Mouse (Mus musculus) left cerebral cortex, adult 2 months (tissue): ENCODE measurements around the gene Piga. TPM values are rescaled to one million over a fixed set of nuclear protein-coding genes. Genes with fewer than 3 reads are reported as not detected.

ENCODE experiments used
- DNase-seq, 2 experiments: peaks; one replicate each; pipeline ENCODE4 v3.0.0; 2021 to 2022; ENCODE audit warnings: low spot score in 2 of 2, mixed read lengths in 1 of 2; ENCODE audit errors: extremely low spot score in 1 of 2
- H3K27ac ChIP-seq: fragments of 200-600 bp; 2 replicates; pipeline ENCODE4 v1.8.1; 2022
- H3K4me3 ChIP-seq: fragments of 200-600 bp; 2 replicates; pipeline ENCODE4 v1.8.1; 2022
- CTCF ChIP-seq: fragments of 200-600 bp; IDR thresholded peaks from 2 replicates; pipeline ENCODE4 v1.8.1; 2022; ENCODE audit warnings: antibody characterized with exemption, mild to moderate bottlenecking, moderate library complexity
- intact Hi-C: fragments of 180-260 bp; cut with DNase I; formaldehyde crosslinking; loops from one replicate; pipeline ENCODE4 v1.15.1; 2025
- total RNA-seq, 2 experiments: library from RNA; stranded (reverse); gene quantifications; 2 replicates each; pipeline ENCODE4 v1.2.3; 2021

The Piga gene
- total RNA-seq, 2 experiments from 2014 or later, result 5.3 to 5.5 TPM

DNA sequence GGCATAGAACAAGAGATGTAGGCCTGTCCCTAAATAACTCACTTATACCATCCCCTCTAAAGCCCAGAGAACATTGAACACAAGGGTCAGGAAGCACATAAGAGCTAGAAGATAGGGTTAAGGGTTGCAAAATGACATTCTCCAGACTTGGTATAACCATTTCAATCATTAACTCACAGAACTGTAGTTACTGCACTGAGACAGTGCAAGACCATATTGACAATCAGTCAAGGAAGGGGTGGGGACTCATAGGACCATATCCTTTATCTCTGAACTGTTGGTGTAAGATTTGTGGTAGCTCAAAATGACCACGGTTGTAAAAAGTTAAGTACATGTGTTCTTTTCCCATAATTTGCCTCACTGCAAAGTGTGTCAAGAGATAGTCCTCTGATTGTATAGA lies 9.0 kb upstream of the Piga start:
- TF ChIP-seq CTCF, result no peak
- DNase-seq, result no peak
- no peak overlapping the region for H3K4me3 ChIP-seq
- H3K27ac ChIP-seq, result no peak overlapping the region
- intact Hi-C loops, result no loop called here

DNA sequence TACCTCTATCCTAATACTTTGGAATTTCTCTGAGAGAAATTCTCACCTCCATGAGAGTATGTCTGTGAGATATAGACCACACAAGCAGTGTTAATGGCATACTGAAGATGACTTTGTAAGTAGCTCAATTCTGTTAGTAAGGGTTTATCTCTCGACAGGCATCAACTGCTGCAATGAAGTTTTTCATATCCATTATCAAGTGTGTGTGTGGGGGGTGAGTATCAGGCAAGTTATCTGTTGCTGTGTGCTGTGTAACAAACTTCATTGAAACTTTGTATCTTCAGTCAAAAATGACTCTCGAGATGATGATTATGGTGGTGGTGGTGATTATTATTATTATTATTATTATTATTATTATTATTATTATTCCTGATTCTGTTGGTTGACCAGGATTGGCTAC lies 2.8 kb upstream of the Piga start:
- intact Hi-C loops, result no loop called here
- no peak overlapping the region for H3K4me3 ChIP-seq
- no peak for DNase-seq
- no peak overlapping the region for H3K27ac ChIP-seq
- TF ChIP-seq CTCF, result no peak

DNA sequence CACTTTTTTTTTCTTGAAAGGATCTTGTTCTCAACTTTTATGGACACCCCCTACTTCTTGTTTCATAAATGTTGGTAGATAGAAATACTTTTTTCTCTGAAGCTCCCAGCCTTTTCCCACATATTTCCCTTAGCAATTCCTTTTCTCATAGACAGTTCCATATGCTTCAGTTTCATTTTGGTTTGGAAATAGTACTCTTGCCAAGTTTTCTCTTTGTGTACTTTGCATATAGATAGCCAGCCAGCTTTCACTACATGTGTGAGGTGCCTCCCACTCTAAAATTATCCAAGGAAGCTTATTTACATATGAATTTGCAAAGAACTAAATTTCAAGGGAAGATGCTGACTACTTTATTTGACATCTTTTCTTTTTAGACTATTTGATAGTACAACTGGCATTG lies 1.6 kb upstream of the Piga start:
- no peak for DNase-seq
- TF ChIP-seq CTCF, result no peak
- no peak overlapping the region for H3K4me3 ChIP-seq
- no peak overlapping the region for H3K27ac ChIP-seq
- intact Hi-C loops, result loop anchor here (2.0 kb wide), 2 partner anchors 19 to 21 kb away; partner anchors contain the start of gene Asb11

GRCm38 (mm10) chrX:164419955-164420354 lies 368 bp downstream of the Piga start:
- no peak for TF ChIP-seq CTCF
- H3K27ac ChIP-seq, result peak overlapping the region; percentile 72; the same call in 1 of the 2 replicates
- intact Hi-C loops, result loop anchor here (1.0 to 2.0 kb wide), 3 partner anchors 17 to 344 kb away; partner anchors contain the start of genes Asb11 and Siah1b
- peak overlapping the region; percentile 62 for H3K4me3 ChIP-seq
- DNase-seq, result no peak

DNA sequence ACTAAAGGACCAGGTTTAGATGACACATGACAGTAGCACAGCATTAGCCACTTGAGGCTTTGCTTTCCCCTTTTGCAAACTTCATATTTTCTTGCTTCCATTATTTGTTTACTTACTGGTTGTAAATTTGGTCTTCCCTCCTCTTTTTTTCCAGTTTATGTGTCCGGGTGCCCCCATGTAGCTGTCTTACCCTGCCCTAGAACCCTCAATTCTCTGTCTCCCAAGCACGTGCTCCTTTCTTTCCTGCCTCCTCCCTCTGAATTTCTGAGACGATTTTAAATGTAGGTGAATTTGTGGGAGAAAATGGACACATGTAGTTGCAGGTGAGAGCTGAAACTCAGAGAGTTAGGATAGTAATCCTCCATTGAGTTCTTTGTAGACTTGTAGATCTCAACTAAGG lies 931 bp downstream of the Piga start:
- no peak for TF ChIP-seq CTCF
- H3K4me3 ChIP-seq, result peak overlapping the region; percentile 62
- intact Hi-C loops, result no loop called here
- DNase-seq, result no peak
- H3K27ac ChIP-seq, result no peak overlapping the region

- Histone ChIP-seq H3K4me3 (no peak overlapping the region), H3K27ac (no peak overlapping the region)
- no peak for DNase-seq
- TF ChIP-seq CTCF, result no peak
- intact Hi-C loops, result no loop called here
These were observed 5.2 kb downstream of the Piga start for GRCm38 (mm10) chrX:164424821-164425220.

GRCm38 (mm10) chrX:164427295-164427694 lies 7.7 kb downstream of the Piga start:
- intact Hi-C loops, result no loop called here
- TF ChIP-seq CTCF, result no peak
- DNase-seq, result no peak
- Histone ChIP-seq H3K27ac (no peak overlapping the region), H3K4me3 (no peak overlapping the region)

GRCm38 (mm10) chrX:164428224-164428623 lies 8.6 kb downstream of the Piga start:
- intact Hi-C loops, result no loop called here
- no peak for DNase-seq
- no peak overlapping the region for H3K27ac ChIP-seq
- H3K4me3 ChIP-seq, result no peak overlapping the region
- no peak for TF ChIP-seq CTCF

GRCm38 (mm10) chrX:164430621-164431020 lies 11.0 kb downstream of the Piga start:
- Histone ChIP-seq H3K27ac (no peak overlapping the region), H3K4me3 (no peak overlapping the region)
- TF ChIP-seq CTCF, result no peak
- intact Hi-C loops, result no loop called here
- no peak for DNase-seq

DNA sequence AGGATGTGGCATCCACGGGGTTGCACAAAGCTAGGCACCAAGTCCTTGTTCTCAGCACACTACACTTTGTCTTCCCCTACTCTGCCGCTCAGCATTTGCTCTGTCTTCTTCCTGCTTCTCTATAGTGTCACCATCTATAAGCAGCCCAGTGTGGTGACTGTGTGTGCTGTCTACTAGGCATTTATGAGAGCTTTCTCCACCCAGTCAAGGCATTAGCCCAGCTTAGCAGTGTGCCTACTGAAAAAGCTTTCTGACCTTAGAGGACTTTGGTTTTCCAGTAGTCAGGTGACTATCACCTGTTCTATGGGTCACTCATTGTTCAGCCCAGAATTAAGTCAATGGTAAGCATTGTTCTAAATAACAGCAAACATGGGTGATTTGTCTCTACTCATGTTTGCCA lies 11.5 kb downstream of the Piga start:
- no peak overlapping the region for H3K4me3 ChIP-seq

GRCm38 (mm10) chrX:164431541-164431940 lies 12.0 kb downstream of the Piga start:
- intact Hi-C loops, result no loop called here
- TF ChIP-seq CTCF, result no peak

More for the DNA sequence above, 11.5 kb downstream of the Piga start:
- TF ChIP-seq CTCF, result no peak
- no peak overlapping the region for H3K27ac ChIP-seq
- intact Hi-C loops, result no loop called here
- DNase-seq, result no peak

DNA sequence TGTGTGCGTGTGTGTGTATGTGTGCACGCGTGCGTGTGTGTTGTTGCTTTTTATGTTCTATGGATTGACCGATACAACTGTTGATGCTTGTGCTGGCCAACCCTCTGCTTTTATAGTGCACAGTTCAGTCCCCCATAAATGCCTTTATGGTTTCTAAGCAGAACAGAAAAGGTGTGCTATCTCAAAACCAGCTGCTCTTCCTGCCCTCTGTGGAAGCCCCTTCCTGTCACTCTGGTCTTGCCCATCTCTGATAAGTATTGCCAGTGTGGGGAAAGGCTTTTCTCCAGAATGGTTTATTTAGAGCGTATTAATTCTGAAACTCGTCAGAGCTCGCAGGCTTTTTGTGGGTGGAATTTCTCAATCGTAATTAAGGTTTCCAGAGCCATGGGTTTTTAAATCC lies 13.1 kb downstream of the Piga start:
- Histone ChIP-seq H3K27ac (no peak overlapping the region), H3K4me3 (no peak overlapping the region)
- intact Hi-C loops, result no loop called here
- no peak for DNase-seq
- no peak for TF ChIP-seq CTCF

More at GRCm38 (mm10) chrX:164431541-164431940, 12.0 kb downstream of the Piga start:
- H3K4me3 ChIP-seq, result no peak overlapping the region
- no peak for DNase-seq
- H3K27ac ChIP-seq, result no peak overlapping the region

DNA sequence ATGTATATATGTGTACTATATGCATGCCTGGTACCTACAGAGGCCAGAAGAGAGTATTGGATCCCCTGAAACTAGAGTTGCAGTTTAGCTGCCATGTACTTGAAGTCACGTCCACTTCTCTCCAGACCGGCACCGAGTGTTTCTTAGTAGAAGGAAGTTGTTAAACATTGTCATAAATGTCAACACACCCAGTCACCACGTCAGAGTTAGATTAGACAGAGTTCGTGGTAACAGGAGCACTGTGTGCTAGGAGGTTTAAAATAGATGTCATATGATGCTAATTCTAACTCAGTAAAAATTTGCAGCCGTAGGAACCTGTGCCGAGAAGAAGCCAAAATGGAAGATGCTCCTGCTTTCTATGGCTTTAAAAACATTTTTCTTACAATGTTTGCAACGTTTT lies 17.1 kb downstream of the Piga start, which contains the start of gene Asb11:
TSS of gene Asb11 (plus strand) at position 286 of the 400 bp plus-strand sequence.
- H3K4me3 ChIP-seq, result no peak within 1 kb of the TSS
- intact Hi-C loops, result loop anchor here (2.0 kb wide), 2 partner anchors 18 to 36 kb away; partner anchors contain the start of gene Piga

DNA sequence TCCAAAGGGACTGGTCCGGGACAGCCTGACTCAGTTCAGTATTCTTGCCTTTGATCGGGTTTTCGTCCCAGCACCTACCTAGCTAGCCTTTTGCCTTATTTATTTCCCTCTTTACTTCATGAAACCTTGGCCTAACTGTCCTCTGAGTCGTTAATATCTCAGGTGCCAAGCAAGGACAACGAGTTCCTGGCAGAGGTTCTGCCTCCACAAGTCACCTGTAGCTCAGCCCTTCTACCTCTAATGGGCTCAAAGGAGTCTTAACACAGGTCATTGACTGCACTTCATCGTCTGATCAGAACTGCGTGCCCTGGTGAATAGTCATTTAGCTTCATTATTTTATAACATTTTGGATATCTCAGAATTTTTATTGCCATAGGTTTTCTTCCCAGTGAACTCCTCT lies 19.9 kb downstream of the Piga start:
- Histone ChIP-seq H3K27ac (no peak overlapping the region), H3K4me3 (no peak overlapping the region)
- DNase-seq, result no peak
- no peak for TF ChIP-seq CTCF
- intact Hi-C loops, result no loop called here

More for the DNA sequence above, 17.1 kb downstream of the Piga start, which contains the start of gene Asb11:
- no peak for TF ChIP-seq CTCF
- peak within 1 kb of the TSS; percentile 56 for H3K27ac ChIP-seq
- DNase-seq, result no peak
